Mouse (Mus musculus) hindbrain, postnatal 0 days (tissue): Measurements from ENCODE around the gene Nprl2. TPM values are rescaled to one million over a fixed set of nuclear protein-coding genes. Genes with fewer than 3 reads are reported as not detected.
A peak's percentile ranks its signal among the peaks of the same experiment; 100 is the strongest.

ENCODE experiments used
- ATAC-seq: fragments of 200-750 bp; cut with Nextera tagmentation; 2 replicates; pipeline ENCODE4 v1.8.0; 2017; ENCODE audit warnings: mild to moderate bottlenecking, moderate TSS enrichment, moderate library complexity
- DNase-seq: peaks from one replicate; pipeline ENCODE4 v3.0.0-alpha.2; 2015; ENCODE audit warnings: low spot score
- H3K27ac ChIP-seq: fragments of 300-500 bp; sonication (generic); 2 replicates; pipeline ENCODE4 v1.5.1; 2014; ENCODE audit warnings: mild to moderate bottlenecking
- H3K27me3 ChIP-seq: fragments of 300-500 bp; sonication (generic); 2 replicates; pipeline ENCODE4 v1.6.1; 2014; ENCODE audit warnings: low read length, mixed read lengths; ENCODE audit not compliant: insufficient read depth
- H3K36me3 ChIP-seq: fragments of 300-500 bp; sonication (generic); 2 replicates; pipeline ENCODE4 v1.6.1; 2014; ENCODE audit warnings: low read length, mixed read lengths; ENCODE audit not compliant: insufficient read depth
- H3K4me1 ChIP-seq: fragments of 300-500 bp; sonication (generic); 2 replicates; pipeline ENCODE4 v1.6.1; 2014; ENCODE audit warnings: antibody characterized with exemption, low read length, mixed read lengths; ENCODE audit not compliant: insufficient read depth
- H3K4me2 ChIP-seq: fragments of 300-500 bp; sonication (generic); 2 replicates; pipeline ENCODE4 v1.6.1; 2014; ENCODE audit warnings: low read depth, mild to moderate bottlenecking, low read length, moderate library complexity, mixed read lengths
- H3K4me3 ChIP-seq: fragments of 300-500 bp; sonication (generic); 2 replicates; pipeline ENCODE4 v1.5.1; 2014; ENCODE audit warnings: low read length
- H3K9ac ChIP-seq: fragments of 300-500 bp; sonication (generic); replicated peaks from 2 replicates; pipeline ENCODE4 v1.6.1; 2014; ENCODE audit warnings: mild to moderate bottlenecking, low read length, moderate library complexity, mixed read lengths
- H3K9me3 ChIP-seq: fragments of 300-500 bp; sonication (generic); 2 replicates; pipeline ENCODE4 v1.6.1; 2016; ENCODE audit warnings: low read length, mixed read lengths
- CTCF ChIP-seq: IDR thresholded peaks from 2 replicates; pipeline ENCODE4 v1.5.1; 2016; ENCODE audit warnings: antibody characterized with exemption, control low read depth, low read depth
- WGBS: fragments of 180-500 bp; shearing (Covaris S2); extraction: QIAGEN DNeasy Blood & Tissue Kit; methylation state at CpG from one replicate; pipeline ENCODE4 v1.1.7; 2014; 5-methylcytosine and 5-hydroxymethylcytosine counted together
- polyA plus RNA-seq: library from polyadenylated mRNA; unstranded; fragments of >200 nt; fragmentation: Nextera tagmentation; extraction: Ambion mirVana; gene quantifications from 2 replicates; pipeline ENCODE4 v1.2.1, GENCODE M21; 2015
- total RNA-seq: library from RNA; depleted of rRNA; stranded (reverse); fragments of >200 nt; gene quantifications from 2 replicates; pipeline ENCODE4 v1.2.3, GENCODE M21; 2014

Nprl2 gene
- total and polyA plus RNA-seq, 2 experiments from 2014 or later: 54.6 to 70.5 TPM

GRCm38 (mm10) chr9:107547957-107548356 lies 5.9 kb downstream of the Nprl2 start:
- H3K9ac ChIP-seq: no peak overlapping the region
- no peak overlapping the region for H3K4me3 ChIP-seq
- H3K27ac ChIP-seq: no peak overlapping the region
- no peak for TF ChIP-seq CTCF
- H3K27me3 ChIP-seq: 0 out of 2 replicates have a peak, but pooled peaks cover 7% of the 10 kb centered on the region
- no peaks in the 10 kb centered on the region; the same call in 1 of the 2 replicates for H3K36me3 ChIP-seq
- H3K4me2 ChIP-seq: no peak overlapping the region
- 83% methylated on average over 5 of the region's 5 CpGs for WGBS
- peaks cover 23% of the 10 kb centered on the region for H3K4me1 ChIP-seq
- no peak for ATAC-seq
- no peaks in the 10 kb centered on the region for H3K9me3 ChIP-seq
- DNase-seq: no peak

- H3K4me1 ChIP-seq: peaks cover 28% of the 10 kb centered on the region
- 90% methylated on average over 10 of the region's 10 CpGs for WGBS
- no peak for ATAC-seq
These were observed 6.8 kb downstream of the Nprl2 start for GRCm38 (mm10) chr9:107548820-107549219.

GRCm38 (mm10) chr9:107549297-107550074 lies 7.5 kb downstream of the Nprl2 start:
- Histone ChIP-seq H3K4me2 (no peak overlapping the region), H3K9me3 (no peaks in the 10 kb centered on the region), H3K9ac (no peak overlapping the region), H3K36me3 (no peaks in the 10 kb centered on the region; the same call in 1 of the 2 replicates), H3K27me3 (0 out of 2 replicates have a peak, but pooled peaks cover 7% of the 10 kb centered on the region), H3K4me3 (no peak overlapping the region), H3K4me1 (peaks cover 30% of the 10 kb centered on the region), H3K27ac (no peak overlapping the region)
- WGBS: 85% methylated on average over 20 of the region's 20 CpGs
- no peak for ATAC-seq
- no peak for DNase-seq
- no peak for TF ChIP-seq CTCF

More at GRCm38 (mm10) chr9:107548820-107549219, 6.8 kb downstream of the Nprl2 start:
- 0 out of 2 replicates have a peak, but pooled peaks cover 7% of the 10 kb centered on the region for H3K27me3 ChIP-seq
- TF ChIP-seq CTCF: no peak
- H3K4me3 ChIP-seq: no peak overlapping the region
- H3K4me2 ChIP-seq: no peak overlapping the region
- no peak for DNase-seq
- no peak overlapping the region for H3K27ac ChIP-seq
- no peaks in the 10 kb centered on the region; the same call in 1 of the 2 replicates for H3K36me3 ChIP-seq
- H3K9ac ChIP-seq: no peak overlapping the region
- no peaks in the 10 kb centered on the region for H3K9me3 ChIP-seq

GRCm38 (mm10) chr9:107550491-107551116 lies 8.6 kb downstream of the Nprl2 start:
- H3K4me1 ChIP-seq: peaks cover 31% of the 10 kb centered on the region
- 0 out of 2 replicates have a peak overlapping the region, but pooled peaks have one; percentile 29 for H3K4me3 ChIP-seq

GRCm38 (mm10) chr9:107551117-107551889 lies 9.3 kb downstream of the Nprl2 start, which contains the start of gene Rassf1:
TSS of gene Rassf1 (plus strand) at chr9:107551555.
- H3K27me3 ChIP-seq: 0 out of 2 replicates have a peak, but pooled peaks cover 7% of the 10 kb centered on the region
- H3K27ac ChIP-seq: peak within 1 kb of the TSS; percentile 23; the same call in 1 of the 2 replicates
- no peaks in the 10 kb centered on the region for H3K36me3 ChIP-seq
- peaks cover 38% of the 10 kb centered on the region for H3K4me1 ChIP-seq
- H3K9me3 ChIP-seq: no peaks in the 10 kb centered on the region
- WGBS: 5% methylated on average over 63 of the region's 63 CpGs
- peak; percentile 39 for DNase-seq
- peak within 1 kb of the TSS; percentile 31 for H3K9ac ChIP-seq
- peak within 1 kb of the TSS; percentile 58 for H3K4me2 ChIP-seq
- ATAC-seq: no peak
- no peak; the same call in 1 of the 2 replicates for TF ChIP-seq CTCF
- H3K4me3 ChIP-seq: peak within 1 kb of the TSS; percentile 29

More at GRCm38 (mm10) chr9:107550491-107551116, 8.6 kb downstream of the Nprl2 start:
- H3K4me2 ChIP-seq: peak overlapping the region; percentile 58
- 42% methylated on average over 22 of the region's 23 CpGs for WGBS
- 0 out of 2 replicates have a peak, but pooled peaks cover 7% of the 10 kb centered on the region for H3K27me3 ChIP-seq
- H3K9ac ChIP-seq: no peak overlapping the region
- ATAC-seq (no peak), DNase-seq (no peak)
- no peaks in the 10 kb centered on the region for H3K9me3 ChIP-seq
- H3K27ac ChIP-seq: no peak overlapping the region
- TF ChIP-seq CTCF: no peak
- no peaks in the 10 kb centered on the region for H3K36me3 ChIP-seq

- WGBS: 19% methylated on average over 8 of the region's 8 CpGs
These were observed 9.9 kb downstream of the Nprl2 start for GRCm38 (mm10) chr9:107551890-107552355.

More at GRCm38 (mm10) chr9:107551890-107552355, 9.9 kb downstream of the Nprl2 start:
- DNase-seq (no peak), ATAC-seq (no peak)
- Histone ChIP-seq H3K4me2 (peak overlapping the region; percentile 58), H3K4me3 (peak overlapping the region; percentile 29), H3K27ac (peak overlapping the region; percentile 23; the same call in 1 of the 2 replicates), H3K4me1 (peaks cover 40% of the 10 kb centered on the region), H3K36me3 (peaks cover under 1% of the 10 kb centered on the region; the same call in 1 of the 2 replicates), H3K27me3 (0 out of 2 replicates have a peak, but pooled peaks cover 7% of the 10 kb centered on the region), H3K9me3 (no peaks in the 10 kb centered on the region), H3K9ac (peak overlapping the region; percentile 31)
- TF ChIP-seq CTCF: no peak
